Mouse (Mus musculus) embryonic fibroblast, embryonic 13.5 days (primary cell): ENCODE data around the gene Lmod3.

ENCODE experiments used
- CTCF ChIP-seq: IDR thresholded peaks from 2 replicates; pipeline ENCODE4 v1.5.1; 2011; ENCODE audit warnings: mild to moderate bottlenecking, control low read depth, low read length, moderate library complexity, borderline replicate concordance; ENCODE audit not compliant: insufficient read depth
- POLR2A ChIP-seq: IDR thresholded peaks from 2 replicates; pipeline ENCODE4 v1.6.1; 2011; ENCODE audit warnings: low read depth, mild to moderate bottlenecking, control low read depth, low read length, moderate library complexity

DNA sequence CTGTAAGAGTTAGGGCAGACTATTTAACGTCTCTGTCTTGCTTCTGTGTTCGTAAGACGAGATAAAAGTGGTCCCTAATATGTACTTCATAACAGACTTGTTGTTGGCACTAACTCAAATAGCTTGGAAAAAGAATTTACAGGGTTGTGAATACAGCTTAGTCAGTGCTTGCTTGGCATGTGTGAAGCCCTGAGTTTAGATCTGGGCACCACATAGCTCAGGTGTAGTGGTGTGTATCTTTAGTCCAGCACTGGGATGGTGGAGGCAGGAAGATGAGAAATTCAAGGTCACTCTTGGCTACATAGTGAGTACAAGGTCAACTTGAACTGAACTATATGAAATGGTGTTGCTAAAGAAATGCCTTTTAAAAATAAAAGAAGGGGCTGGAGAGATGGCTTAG lies 44.6 kb upstream of the Lmod3 start:
- TF ChIP-seq POLR2A = no peak
- no peak for TF ChIP-seq CTCF
